Mouse (Mus musculus) kidney, adult 11 months (tissue): ENCODE results near the gene Ptges.
"Not testable (repeated sequence)": the region's sequence is repeated elsewhere in the genome, so short reads cannot be mapped to it uniquely, and the experiment has no call there.

Experiments used
- DNase-seq: peaks from one replicate; pipeline ENCODE4 v3.0.0; 2022

Ptges gene

GRCm38 (mm10) chr2:30927844-30928628 lies 1.6 kb downstream of the Ptges start:
- peak; percentile 49 for DNase-seq

GRCm38 (mm10) chr2:30927151-30927781 lies 2.4 kb downstream of the Ptges start:
- no peak for DNase-seq

GRCm38 (mm10) chr2:30926381-30926780 lies 3.3 kb downstream of the Ptges start:
- no peak for DNase-seq

GRCm38 (mm10) chr2:30925181-30925580 lies 4.5 kb downstream of the Ptges start:
- DNase-seq = no peak

GRCm38 (mm10) chr2:30923099-30923498 lies 6.6 kb downstream of the Ptges start:
- no peak for DNase-seq

- DNase-seq = no peak
These were observed 9.4 kb downstream of the Ptges start for GRCm38 (mm10) chr2:30920216-30920615.

- DNase-seq = peak; percentile 35
These were observed 10.8 kb downstream of the Ptges start for GRCm38 (mm10) chr2:30918780-30919329.

- DNase-seq = no peak
These were observed 11.5 kb downstream of the Ptges start for GRCm38 (mm10) chr2:30918126-30918525.

GRCm38 (mm10) chr2:30917649-30918048 lies 12.0 kb downstream of the Ptges start:
- DNase-seq = no peak

- not testable (repeated sequence) for DNase-seq
These were observed 13.7 kb downstream of the Ptges start for GRCm38 (mm10) chr2:30915933-30916332.

- DNase-seq = no peak
These were observed 14.3 kb downstream of the Ptges start for GRCm38 (mm10) chr2:30915376-30915775.

- DNase-seq = no peak
These were observed 14.8 kb downstream of the Ptges start for GRCm38 (mm10) chr2:30914836-30915235.

GRCm38 (mm10) chr2:30913022-30913421 lies 16.6 kb downstream of the Ptges start:
- DNase-seq = no peak

GRCm38 (mm10) chr2:30912291-30912773 lies 17.3 kb downstream of the Ptges start:
- DNase-seq = peak; percentile 67

GRCm38 (mm10) chr2:30906641-30907040 lies 23.0 kb downstream of the Ptges start:
- DNase-seq = no peak

GRCm38 (mm10) chr2:30905906-30906305 lies 23.8 kb downstream of the Ptges start:
- no peak for DNase-seq

- DNase-seq = no peak
These were observed 24.7 kb downstream of the Ptges start for GRCm38 (mm10) chr2:30904991-30905390.

- no peak for DNase-seq
These were observed 25.4 kb downstream of the Ptges start for GRCm38 (mm10) chr2:30904231-30904630.

GRCm38 (mm10) chr2:30902726-30903722 lies 26.6 kb downstream of the Ptges start:
- DNase-seq = no peak

GRCm38 (mm10) chr2:30902256-30902655 lies 27.4 kb downstream of the Ptges start:
- no peak for DNase-seq

GRCm38 (mm10) chr2:30901646-30902160 lies 28.0 kb downstream of the Ptges start:
- DNase-seq = no peak

- no peak for DNase-seq
These were observed 30.1 kb downstream of the Ptges start for GRCm38 (mm10) chr2:30899397-30900069.
